Mouse (Mus musculus): Measurements from ENCODE around the gene Dnajc16. TPM values are rescaled to one million over a fixed set of nuclear protein-coding genes. Genes with fewer than 3 reads are reported as not detected.

Gene Dnajc16
- 4.9 and 5.6 TPM in 2 replicates for polyA plus RNA-seq (2015; fragmentation: Nextera tagmentation; extraction: Ambion mirVana)

GRCm38 (mm10) chr4:141790524-141790990 is at the start of gene Dnajc16:
Gene Dnajc16, minus strand, starts transcription at chr4:141790931.

GRCm38 (mm10) chr4:141826060-141826459 is 35.3 kb upstream of the Dnajc16 start, which contains the start of gene Cela2a:
Gene Cela2a, minus strand, starts transcription at chr4:141826160.

DNA sequence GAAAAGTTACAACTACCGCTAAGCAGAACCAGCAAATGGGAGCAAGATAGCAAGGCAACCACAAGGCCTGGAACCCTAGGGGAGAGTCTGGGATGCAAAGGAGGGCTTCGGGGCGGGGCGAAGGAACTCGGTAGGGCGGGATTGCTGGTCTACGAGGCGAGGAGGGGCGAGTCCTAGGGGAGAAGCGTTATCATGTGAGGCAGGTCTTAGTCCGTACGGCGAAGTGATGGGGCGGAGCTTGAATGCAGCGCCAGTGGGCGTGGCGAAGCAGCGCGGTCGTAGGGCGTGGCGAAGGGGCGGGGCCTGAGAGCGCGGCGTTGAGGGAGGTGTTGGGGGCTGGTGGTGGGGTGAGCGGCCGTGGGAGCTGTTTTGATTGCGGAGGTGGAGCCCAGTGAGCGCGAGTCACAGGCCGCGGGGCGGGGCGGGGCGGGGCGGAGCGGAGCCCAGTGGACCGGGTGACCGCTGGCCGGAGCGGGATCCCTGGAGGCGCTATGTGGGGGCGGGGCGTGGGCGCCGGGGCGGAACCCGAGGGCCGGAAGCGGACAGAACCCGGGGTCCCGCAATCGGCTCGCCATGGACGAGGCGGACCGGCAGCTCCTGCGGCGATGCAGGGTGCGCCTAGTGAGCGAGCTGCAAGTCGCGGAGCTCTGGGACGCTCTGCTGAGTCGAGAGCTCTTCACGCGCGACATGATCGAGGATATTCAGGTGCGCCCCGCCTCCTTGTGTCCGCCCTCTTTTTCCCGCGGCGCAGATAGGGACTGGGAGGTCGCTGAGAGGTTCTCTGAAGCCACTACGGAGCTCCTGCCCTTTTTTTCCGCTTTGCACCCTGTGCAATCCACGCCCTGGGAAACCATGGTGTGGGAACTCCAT is 2.8 kb upstream of the Dnajc16 start, which contains the start of gene Casp9:
TSS of gene Casp9 (plus strand) at position 331 of the 870 bp plus-strand sequence.

DNA sequence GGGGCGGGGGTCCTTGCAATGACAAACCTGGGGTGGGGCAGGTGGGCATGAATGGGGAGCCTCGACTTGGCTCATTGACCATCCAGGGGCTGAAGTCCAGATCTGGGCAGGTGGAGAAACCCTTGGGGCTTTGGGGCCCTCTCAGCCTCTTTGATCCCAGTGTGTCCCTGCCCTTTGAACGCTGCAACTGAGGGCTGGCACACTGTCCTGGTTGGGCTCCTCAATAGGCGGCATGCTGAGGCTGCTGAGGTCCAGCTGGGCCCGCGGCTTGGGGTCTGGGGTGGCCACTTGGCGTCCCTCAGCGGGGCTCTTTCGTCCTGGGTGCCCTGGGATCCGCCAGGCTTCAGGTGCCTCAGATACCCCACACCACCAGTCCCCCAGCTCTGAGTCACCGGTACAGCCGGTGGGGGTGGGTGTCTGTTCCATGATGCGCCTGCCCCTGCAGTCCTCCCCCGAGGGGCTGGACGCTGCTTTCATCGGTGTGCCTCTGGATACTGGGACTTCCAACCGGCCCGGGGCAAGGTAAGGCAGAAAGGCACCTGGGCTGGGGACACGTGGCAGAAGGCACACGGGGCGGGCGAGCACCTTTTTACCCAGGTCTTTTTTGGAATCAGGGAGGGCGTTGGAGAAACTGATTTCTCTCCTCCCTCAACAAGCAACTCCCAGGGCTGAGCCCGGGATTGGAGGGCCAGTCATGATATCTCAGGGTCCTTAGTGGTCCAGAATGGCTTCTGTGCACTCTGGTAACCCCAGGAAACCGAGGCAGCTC is 44.0 kb downstream of the Dnajc16 start, which contains the start of gene Agmat:
TSS of gene Agmat (plus strand) at position 95 of the 769 bp plus-strand sequence.

DNA sequence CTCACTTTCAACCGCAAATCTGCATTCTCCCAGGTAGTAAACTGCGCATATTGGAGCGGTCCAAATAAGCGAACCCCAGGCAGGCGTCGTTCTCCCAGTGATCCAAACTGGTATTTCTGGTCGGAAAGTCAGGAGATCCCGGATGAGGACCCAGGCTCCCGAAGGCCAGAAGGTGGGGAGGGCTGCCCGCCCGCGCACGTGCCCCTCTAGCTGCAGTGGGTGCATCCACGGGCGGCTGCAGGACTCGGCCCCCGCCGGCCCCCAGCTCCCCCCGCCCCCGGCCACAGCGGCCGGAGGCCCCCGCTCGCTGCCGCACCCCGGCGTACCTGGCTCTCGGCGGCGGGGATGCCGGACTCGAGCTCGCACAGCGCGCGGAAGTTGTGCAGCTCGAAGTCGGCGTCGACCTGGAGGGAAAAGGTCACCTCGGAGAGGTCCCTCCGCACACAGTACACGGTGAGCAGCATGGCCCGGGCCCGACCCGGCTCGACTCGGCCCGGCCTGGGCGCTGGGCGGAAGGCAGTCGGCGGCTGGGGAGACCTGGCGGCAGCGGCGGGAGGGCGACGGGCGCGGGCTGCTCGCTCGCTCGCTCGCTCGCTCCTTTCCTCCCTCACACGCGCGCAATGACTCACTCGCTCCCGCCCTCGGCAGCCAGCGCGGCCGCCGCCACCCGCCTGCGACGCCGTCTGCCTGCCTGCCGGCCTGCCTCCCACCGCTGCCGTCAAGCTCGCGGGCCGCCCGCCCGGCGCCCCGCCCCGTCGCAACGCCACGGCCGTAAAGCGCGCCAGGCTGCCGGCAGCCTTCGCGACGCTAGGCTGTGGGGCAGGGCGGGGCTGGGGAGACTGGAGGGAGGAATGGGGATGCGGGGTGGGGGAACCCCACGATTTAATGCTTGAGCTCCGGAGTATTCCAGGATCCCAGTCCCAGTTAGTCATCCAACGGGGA is 67.7 kb downstream of the Dnajc16 start, which contains the start of gene Ddi2:
TSS of gene Ddi2 (minus strand) at position 689 of the 942 bp plus-strand sequence.

Other genes starting within 250 kb of the Dnajc16 start
- gene Fblim1, start 184.8 kb downstream of the Dnajc16 start, polyA plus RNA-seq (2015; fragmentation: Nextera tagmentation; extraction: Ambion mirVana): 12.9 and 13.6 TPM in 2 replicates
- 0.52 and 0.62 TPM in 2 replicates for gene Tmem82, start 172.3 kb downstream of the Dnajc16 start, polyA plus RNA-seq (2015; fragmentation: Nextera tagmentation; extraction: Ambion mirVana)
- gene Slc25a34, start 167.1 kb downstream of the Dnajc16 start, polyA plus RNA-seq (2015; fragmentation: Nextera tagmentation; extraction: Ambion mirVana): 2.0 and 2.5 TPM in 2 replicates
- gene Plekhm2, start 126.0 kb downstream of the Dnajc16 start, polyA plus RNA-seq (2015; fragmentation: Nextera tagmentation; extraction: Ambion mirVana): 8.6 and 8.7 TPM in 2 replicates
- not detected in 2 replicates for gene Rsc1a1, start 105.3 kb downstream of the Dnajc16 start, polyA plus RNA-seq (2015; fragmentation: Nextera tagmentation; extraction: Ambion mirVana)
- 10.3 and 10.7 TPM in 2 replicates for gene Ddi2, start 67.5 kb downstream of the Dnajc16 start, polyA plus RNA-seq (2015; fragmentation: Nextera tagmentation; extraction: Ambion mirVana)
- 0.48 and 0.63 TPM in 2 replicates for gene Agmat, start 44.3 kb downstream of the Dnajc16 start, polyA plus RNA-seq (2015; fragmentation: Nextera tagmentation; extraction: Ambion mirVana)
- gene Casp9, start 2.7 kb upstream of the Dnajc16 start, polyA plus RNA-seq (2015; fragmentation: Nextera tagmentation; extraction: Ambion mirVana): 16.5 and 16.6 TPM in 2 replicates
- 0.26 TPM in 1 of 2 replicates, not detected in the other for gene Cela2a, start 35.2 kb upstream of the Dnajc16 start, polyA plus RNA-seq (2015; fragmentation: Nextera tagmentation; extraction: Ambion mirVana)
- not detected in 2 replicates for gene Ctrc, start 55.4 kb upstream of the Dnajc16 start, polyA plus RNA-seq (2015; fragmentation: Nextera tagmentation; extraction: Ambion mirVana)
- gene Efhd2, start 84.0 kb upstream of the Dnajc16 start, polyA plus RNA-seq (2015; fragmentation: Nextera tagmentation; extraction: Ambion mirVana): 95.7 and 103 TPM in 2 replicates
- 5.3 and 6.3 TPM in 2 replicates for gene Fhad1, start 224.2 kb upstream of the Dnajc16 start, polyA plus RNA-seq (2015; fragmentation: Nextera tagmentation; extraction: Ambion mirVana)

Measured in neural tube, postnatal 0 days (tissue).